Mouse (Mus musculus) WW6 (cell line): ENCODE measurements around the gene C130074G19Rik.

Source experiments
- DNase-seq: peaks from one replicate; pipeline ENCODE4 v3.0.0-alpha.2; 2013; ENCODE audit warnings: low read depth, low spot score

Gene C130074G19Rik

DNA sequence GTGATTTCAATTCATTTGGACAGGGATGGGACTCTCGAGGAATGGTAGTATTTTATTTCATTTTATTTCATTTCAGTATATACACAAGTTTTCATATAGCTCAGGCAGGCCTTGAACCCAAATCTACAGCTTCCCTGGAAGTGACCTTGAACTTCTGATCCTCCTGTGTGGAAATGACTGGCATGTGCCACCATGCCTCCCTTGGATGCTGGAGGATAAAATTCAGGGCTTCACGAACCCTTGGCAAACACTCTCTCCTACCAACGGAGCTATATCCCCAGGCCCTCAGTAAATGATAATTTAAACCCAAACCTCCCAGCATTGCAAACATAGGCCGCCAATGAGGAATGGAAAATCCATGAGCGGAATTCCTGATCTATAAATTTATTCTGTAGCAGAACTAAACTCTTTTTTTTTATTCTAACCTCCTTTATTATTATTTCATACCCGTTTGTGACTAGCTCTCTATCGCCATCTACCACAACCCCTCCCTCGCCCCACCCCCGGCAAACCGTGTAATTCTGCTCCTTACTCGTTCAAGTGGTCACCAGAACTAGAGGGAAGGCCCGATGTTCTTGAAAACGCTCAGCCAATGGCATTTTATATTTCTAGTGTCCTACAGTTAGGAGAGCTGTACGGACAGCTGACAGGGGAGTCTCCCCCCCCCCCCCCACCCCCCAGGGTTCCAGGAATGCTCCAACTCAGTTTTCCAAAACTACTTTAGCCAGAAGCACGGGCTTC lies 38.5 kb downstream of the C130074G19Rik start:
- no peak for DNase-seq

DNA sequence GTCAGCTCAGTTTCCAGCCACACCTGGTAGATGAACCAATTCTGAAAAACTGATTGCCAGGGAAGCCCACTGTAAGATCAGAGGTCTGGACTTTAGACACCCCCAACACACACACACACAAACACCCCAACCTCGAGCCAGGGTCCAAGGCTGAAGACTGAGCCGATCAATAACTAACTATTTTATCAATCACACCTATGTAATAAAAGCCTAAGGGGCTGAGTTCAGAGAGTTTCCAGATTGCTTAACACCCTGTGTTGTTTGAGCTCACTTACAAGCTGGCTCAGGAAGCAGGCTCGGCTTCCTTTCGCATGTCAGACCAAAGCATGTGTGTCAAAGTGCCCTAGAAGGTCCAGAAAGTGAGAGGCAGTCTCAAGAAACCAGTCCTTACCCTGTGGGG lies 45.4 kb downstream of the C130074G19Rik start:
- no peak for DNase-seq

DNA sequence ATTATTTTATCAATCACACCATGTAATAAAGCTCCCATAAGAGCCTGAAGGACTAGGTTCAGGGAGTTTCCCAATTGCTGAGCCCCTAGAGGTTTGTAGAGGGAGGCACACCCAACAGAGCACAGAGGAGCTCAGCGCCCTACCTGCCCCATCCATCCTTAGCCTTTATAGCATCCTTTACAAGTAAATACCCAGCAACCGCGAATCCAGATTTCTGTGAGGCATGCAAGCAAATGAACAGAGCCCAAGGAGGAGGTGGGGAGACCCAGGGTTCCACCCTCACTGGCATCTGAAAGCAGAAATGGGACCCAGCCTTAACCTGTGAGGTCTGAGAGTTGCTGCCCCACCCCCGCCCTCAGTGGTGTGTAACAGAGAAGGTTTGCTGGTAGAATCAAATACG lies 46.7 kb downstream of the C130074G19Rik start:
- no peak for DNase-seq

DNA sequence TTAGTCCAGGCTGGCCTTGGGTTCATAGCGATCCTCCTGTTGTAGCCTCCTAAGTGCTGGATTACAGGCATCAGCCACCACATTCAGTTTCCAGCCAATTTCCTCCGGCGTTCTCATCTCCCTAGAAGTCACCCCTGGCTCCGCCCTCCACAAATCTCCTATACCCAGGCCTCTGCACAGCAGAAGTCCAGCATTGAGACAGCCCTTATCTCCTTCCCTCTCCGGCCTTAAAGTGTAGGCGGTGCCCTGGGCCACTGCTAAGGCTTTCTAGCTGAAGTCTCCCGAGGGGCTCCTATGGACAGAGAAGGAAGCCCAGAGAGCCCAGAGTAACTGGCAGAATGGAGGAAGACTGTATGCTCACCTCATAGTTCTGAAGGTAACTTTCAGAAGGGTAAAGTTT lies 49.5 kb downstream of the C130074G19Rik start:
- no peak for DNase-seq

DNA sequence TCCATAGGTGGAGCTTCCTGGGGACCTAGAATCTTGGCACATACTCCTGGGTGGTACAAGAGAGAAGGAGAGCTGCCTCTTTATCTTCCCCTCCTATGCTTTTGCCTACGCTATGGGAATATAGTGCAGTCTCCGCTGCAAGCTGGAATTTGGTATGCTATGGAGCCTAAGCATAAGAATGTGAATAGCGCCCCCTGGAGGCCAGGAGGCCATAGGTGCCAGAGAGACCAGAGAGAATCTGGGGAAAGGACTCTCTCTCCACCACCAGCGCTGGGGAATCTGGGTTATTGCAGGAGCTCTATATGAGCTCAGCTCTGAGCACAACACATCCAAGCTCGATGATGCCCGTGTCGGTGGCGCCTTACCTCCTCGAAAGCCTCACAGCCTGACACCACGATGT lies 50.8 kb downstream of the C130074G19Rik start:
- no peak for DNase-seq

DNA sequence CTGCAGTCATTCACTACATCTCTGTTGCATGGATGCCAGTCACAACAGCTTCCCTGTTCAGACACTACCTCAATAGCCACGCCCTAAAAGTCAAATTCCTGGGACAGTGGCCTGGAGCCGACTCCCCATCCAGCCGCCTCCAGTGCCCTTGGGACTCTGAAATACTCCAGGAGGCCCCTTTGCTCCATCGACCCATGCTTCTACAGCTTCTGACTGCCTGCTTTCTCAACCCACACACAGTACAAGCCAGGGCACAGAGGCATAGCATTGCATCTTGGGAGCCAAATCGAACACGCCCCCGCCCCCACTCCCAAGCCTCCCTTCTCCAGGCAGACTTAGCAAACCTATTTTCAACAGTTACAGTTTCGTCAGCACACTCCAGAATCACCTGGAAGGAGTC lies 53.1 kb downstream of the C130074G19Rik start:
- no peak for DNase-seq

DNA sequence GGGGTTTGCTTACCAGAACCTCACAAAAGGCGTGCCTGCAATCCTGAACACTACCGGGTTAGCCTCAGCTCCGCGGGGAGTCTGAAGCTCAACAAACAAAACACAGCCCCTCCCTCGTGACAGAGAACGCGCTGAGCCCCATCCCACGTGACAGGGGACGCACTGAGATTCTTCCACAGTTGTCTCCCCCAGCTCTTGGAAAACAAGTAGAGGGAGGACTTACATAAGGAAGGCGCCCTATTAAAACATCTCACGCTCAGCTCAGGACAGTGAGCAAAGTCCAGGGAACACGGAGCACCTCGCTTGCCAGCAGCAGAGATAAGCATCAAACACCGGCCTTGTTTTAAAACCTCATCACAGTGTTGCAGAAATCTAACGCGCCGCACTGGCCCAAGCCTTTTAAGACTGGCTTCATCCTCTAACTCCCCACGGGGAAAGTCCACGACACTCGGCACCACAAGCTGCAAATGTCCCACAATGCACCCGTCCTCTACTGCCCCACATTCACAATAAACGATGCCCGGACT lies 55.8 kb downstream of the C130074G19Rik start:
- no peak for DNase-seq

DNA sequence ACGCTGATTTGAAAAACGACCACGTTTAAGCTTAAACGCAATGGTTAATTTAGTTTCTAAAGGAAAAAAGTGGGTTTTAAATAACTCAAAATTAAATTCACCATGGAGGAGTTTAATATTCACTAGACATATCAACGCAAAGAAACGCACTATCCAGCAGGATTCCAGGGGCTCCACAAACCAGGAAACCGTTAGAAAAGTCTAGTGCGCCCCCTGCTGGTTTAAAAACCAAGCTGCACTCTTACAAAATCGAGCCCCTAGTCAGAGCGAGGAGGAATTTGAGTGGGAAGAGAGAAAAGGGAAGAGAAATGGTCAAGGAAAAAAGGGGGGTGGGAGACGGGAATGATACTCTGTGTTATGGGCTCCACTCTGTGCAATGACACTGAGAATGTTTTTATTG lies 57.9 kb downstream of the C130074G19Rik start:
- DNase-seq: no peak

DNA sequence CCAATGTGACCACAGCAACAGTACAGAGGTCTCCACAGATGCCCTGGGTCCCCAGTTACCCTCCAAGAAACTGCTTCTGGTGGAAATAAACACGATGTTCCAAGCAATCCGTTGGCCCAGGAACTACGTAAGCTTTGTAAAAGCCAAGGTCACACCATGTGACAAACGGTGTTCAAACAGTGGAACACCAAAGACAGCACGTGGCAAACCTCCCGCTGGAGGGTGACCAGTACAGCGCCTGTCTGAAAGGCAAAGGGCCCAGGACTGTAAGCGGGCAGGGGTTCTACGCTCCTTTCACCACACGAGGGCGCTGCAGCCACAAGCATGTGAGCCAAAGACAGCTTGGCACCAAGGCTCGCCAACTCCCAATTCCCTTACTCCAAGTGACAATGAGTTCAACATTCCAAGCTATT lies 58.6 kb downstream of the C130074G19Rik start:
- peak; percentile 66 for DNase-seq

DNA sequence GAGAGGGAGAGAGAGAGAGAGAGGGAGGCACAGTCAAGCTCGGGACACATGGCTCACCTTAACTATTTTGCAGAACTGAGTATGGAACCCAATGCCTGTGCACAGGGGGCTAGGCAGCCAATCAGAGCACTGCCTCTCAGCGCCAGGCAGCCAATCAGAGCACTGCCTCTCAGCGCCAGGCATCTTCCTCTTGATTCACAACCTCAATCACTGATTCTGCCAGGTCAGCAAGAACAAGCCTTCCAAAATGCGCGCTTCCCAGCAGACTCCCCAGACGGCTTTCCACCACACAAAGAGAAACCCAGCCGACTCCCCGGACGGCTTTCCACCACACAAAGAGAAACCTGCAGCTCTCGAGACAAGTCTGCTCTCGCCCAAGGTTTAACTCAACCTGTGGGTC lies 60.3 kb downstream of the C130074G19Rik start:
- DNase-seq: no peak
